In the genomic region with DNA sequence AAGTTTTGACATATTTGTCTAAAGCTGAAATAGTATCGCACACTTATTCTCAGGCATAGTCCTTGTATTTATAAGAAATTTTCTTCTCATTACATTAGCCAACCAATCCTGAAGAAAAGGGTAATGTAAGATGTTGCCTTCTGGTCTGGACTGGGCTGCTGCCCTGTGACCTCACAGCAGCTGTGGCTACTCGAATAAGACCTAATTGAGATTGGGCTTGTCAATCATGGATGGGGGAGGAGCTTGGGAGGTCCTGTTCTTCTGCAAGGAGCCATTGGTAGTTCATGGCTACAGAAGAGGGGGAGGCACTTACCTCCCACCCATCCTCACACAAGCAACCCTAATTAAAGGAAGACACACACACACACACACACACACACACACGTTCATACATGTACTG, we compare ENCODE assay signal across 15 mouse cellular contexts. TPM values are rescaled to one million over a fixed set of nuclear protein-coding genes. Genes with fewer than 3 reads are reported as not detected.
"Had no signal": no experiment of that assay in that cellular context is flagged by ENCODE, and none has a peak within 500 bp of the region (broad histone marks: within the 10 kb centered on the region; RNA-seq: fewer than 3 reads in every experiment).

No protein-coding gene starts in this region.

- H3K36me3 ChIP-seq: limb, embryonic 15.5 days; liver, embryonic 12.5 days; neural tube, embryonic 13.5 days had no signal

- H3K27me3 ChIP-seq: limb, embryonic 15.5 days; liver, embryonic 12.5 days; neural tube, embryonic 13.5 days had no signal

- ATAC-seq: intestine, postnatal 0 days; liver, embryonic 12.5 days; midbrain, embryonic 16.5 days had no signal

- H3K27ac ChIP-seq: left cerebral cortex, adult 2 months; limb, embryonic 15.5 days; liver, embryonic 12.5 days; macrophage; neural tube, embryonic 13.5 days had no signal

- H3K4me2 ChIP-seq: limb, embryonic 15.5 days; liver, embryonic 12.5 days; midbrain, embryonic 11.5 days; neural tube, embryonic 13.5 days had no signal

- DNase-seq: kidney, adult 9 months; kidney, postnatal 10 days; kidney, postnatal 4 days; right cerebral cortex, adult 18-20 months; right cerebral cortex, postnatal 25 days; thymus, postnatal 4 days had no signal

- H3K9ac ChIP-seq: limb, embryonic 15.5 days; liver, embryonic 12.5 days; neural tube, embryonic 13.5 days had no signal

- H3K9me3 ChIP-seq: limb, embryonic 15.5 days; liver, embryonic 12.5 days; neural tube, embryonic 13.5 days had no signal

- H3K4me1 ChIP-seq: liver, embryonic 12.5 days; megakaryocyte, embryonic 14.5 days; neural tube, embryonic 13.5 days had no signal

- H3K4me3 ChIP-seq: left cerebral cortex, adult 2 months; limb, embryonic 15.5 days; liver, embryonic 12.5 days; megakaryocyte, embryonic 14.5 days; neural tube, embryonic 13.5 days had no signal

RNA-seq across cellular contexts. Expression of a gene that starts 27.1 kb away (rescaled TPM):
- polyA plus RNA-seq: macrophage had no signal
